Mouse (Mus musculus) liver, adult 2 months (tissue): ENCODE results near the gene Xpo5. TPM values are rescaled to one million over a fixed set of nuclear protein-coding genes. Genes with fewer than 3 reads are reported as not detected.

Experiments used
- DNase-seq: peaks from one replicate; pipeline ENCODE4 v3.0.0-alpha.2; 2011; ENCODE audit warnings: low read depth, low spot score; ENCODE audit errors: extremely low read depth
- H3K27ac ChIP-seq: fragments of 200-500 bp; replicated peaks from 2 replicates; pipeline ENCODE4 v1.5.1; 2012; ENCODE audit warnings: low read depth, mild to moderate bottlenecking, control low read depth, inconsistent platforms, low read length; ENCODE audit not compliant: insufficient read depth
- H3K27me3 ChIP-seq: fragments of 200-500 bp; 2 replicates; pipeline ENCODE4 v1.6.1; 2012; ENCODE audit warnings: mild to moderate bottlenecking, moderate library complexity, low read length, inconsistent platforms; ENCODE audit not compliant: control insufficient read depth, insufficient read depth
- H3K36me3 ChIP-seq: fragments of 200-500 bp; 2 replicates; pipeline ENCODE4 v1.6.1; 2012; ENCODE audit warnings: low read length, inconsistent platforms; ENCODE audit not compliant: control insufficient read depth, insufficient read depth
- H3K4me1 ChIP-seq: fragments of 200-500 bp; 2 replicates; pipeline ENCODE4 v1.6.1; 2011; ENCODE audit warnings: low read length; ENCODE audit not compliant: control insufficient read depth, insufficient read depth
- H3K4me3 ChIP-seq: fragments of 200-500 bp; 2 replicates; pipeline ENCODE4 v1.5.1; 2011; ENCODE audit warnings: low read depth, mild to moderate bottlenecking, control low read depth, low read length, moderate library complexity; ENCODE audit not compliant: insufficient read depth
- H3K79me2 ChIP-seq: fragments of 200-500 bp; 2 replicates; pipeline ENCODE4 v1.6.1; 2012; ENCODE audit warnings: inconsistent platforms, mild to moderate bottlenecking, low read length, moderate library complexity; ENCODE audit not compliant: control insufficient read depth, insufficient read depth
- H3K9ac ChIP-seq: fragments of 200-500 bp; 2 replicates; pipeline ENCODE4 v1.6.1; 2012; ENCODE audit warnings: low read depth, mild to moderate bottlenecking, control low read depth, inconsistent platforms, low read length
- CTCF ChIP-seq: fragments of 200-500 bp; IDR thresholded peaks from 2 replicates; pipeline ENCODE4 v1.5.1; 2011; ENCODE audit warnings: low read depth, low read length, control low read depth
- POLR2A ChIP-seq: fragments of 200-500 bp; IDR thresholded peaks from 2 replicates; pipeline ENCODE4 v1.6.1; 2011; ENCODE audit warnings: low read length, control low read depth; ENCODE audit not compliant: insufficient read depth; ENCODE audit errors: extremely low read depth
- WGBS: fragments of 180-500 bp; shearing (Covaris S2); methylation state at CpG from one replicate; pipeline ENCODE4 v1.1.7; 2018; 5-methylcytosine and 5-hydroxymethylcytosine counted together
- polyA plus RNA-seq: library from polyadenylated mRNA; depleted of rRNA; stranded (reverse); fragments of >200 nt; gene quantifications from 2 replicates; pipeline ENCODE4 v1.2.3, GENCODE M21; 2012; rRNA removed
- total RNA-seq: library from RNA; depleted of rRNA; stranded (reverse); fragments of >200 nt; gene quantifications from 2 replicates; pipeline ENCODE4 v1.2.3, GENCODE M21; 2014; rRNA removed

The Xpo5 gene
- 9.9 and 11.3 TPM in 2 replicates for total RNA-seq
- 7.4 and 10.8 TPM in 2 replicates for polyA plus RNA-seq

GRCm38 (mm10) chr17:46202421-46203071, at the start of gene Xpo5, which contains the start of gene Polh:
TSS of gene Xpo5 (plus strand) at chr17:46202782.
TSS of gene Polh (minus strand) at chr17:46202645.
- WGBS, result under 1% methylated on average over 66 of the region's 66 CpGs
- Histone ChIP-seq H3K27me3 (no peaks in the 10 kb centered on the region), H3K9ac (peak within 1 kb of the TSS; percentile 89), H3K4me3 (peak within 1 kb of the TSS; percentile 94), H3K4me1 (peaks cover 6% of the 10 kb centered on the region), H3K36me3 (peaks cover 24% of the 10 kb centered on the region), H3K79me2 (peaks cover 16% of the 10 kb centered on the region; the same call in 1 of the 2 replicates), H3K27ac (peak within 1 kb of the TSS; percentile 45)
- DNase-seq, result peak; percentile 74
- TF ChIP-seq CTCF, result 0 out of 2 replicates have a peak, but pooled peaks have one; percentile 3
- 0 out of 2 replicates have a peak, but pooled peaks have one; percentile 33 for TF ChIP-seq POLR2A

- peak within 1 kb of the TSS; percentile 60 for H3K4me3 ChIP-seq
- H3K79me2 ChIP-seq, result peaks cover 7% of the 10 kb centered on the region; the same call in 1 of the 2 replicates
- H3K27me3 ChIP-seq, result no peaks in the 10 kb centered on the region
- H3K9ac ChIP-seq, result peak within 1 kb of the TSS; percentile 67
- H3K36me3 ChIP-seq, result peaks cover 2% of the 10 kb centered on the region; the same call in 1 of the 2 replicates
- no peak for TF ChIP-seq CTCF
- peak; percentile 97 for TF ChIP-seq POLR2A
- peak; percentile 88 for DNase-seq
- WGBS, result 4% methylated on average over 33 of the region's 33 CpGs
- H3K4me1 ChIP-seq, result peaks cover 5% of the 10 kb centered on the region
- H3K27ac ChIP-seq, result peak within 1 kb of the TSS; percentile 37
Measured at GRCm38 (mm10) chr17:46152847-46153782, 49.5 kb upstream of the Xpo5 start, which contains the start of gene Mad2l1bp. TSS of gene Mad2l1bp (minus strand) at chr17:46153553.

- Histone ChIP-seq H3K9ac (no peak overlapping the region), H3K27me3 (no peaks in the 10 kb centered on the region), H3K27ac (no peak overlapping the region), H3K4me3 (no peak overlapping the region), H3K4me1 (peaks cover 9% of the 10 kb centered on the region), H3K36me3 (no peaks in the 10 kb centered on the region), H3K79me2 (peaks cover 7% of the 10 kb centered on the region; the same call in 1 of the 2 replicates)
- DNase-seq, result no peak
- 93% methylated on average over 3 of the region's 3 CpGs for WGBS
- no peak for TF ChIP-seq CTCF
Measured at GRCm38 (mm10) chr17:46154336-46154735, 48.2 kb upstream of the Xpo5 start.

GRCm38 (mm10) chr17:46156680-46157079, 45.9 kb upstream of the Xpo5 start:
- no peaks in the 10 kb centered on the region for H3K36me3 ChIP-seq
- H3K4me1 ChIP-seq, result peaks cover 10% of the 10 kb centered on the region
- TF ChIP-seq CTCF (no peak), POLR2A (no peak)
- H3K27ac ChIP-seq, result no peak overlapping the region
- H3K9ac ChIP-seq, result no peak overlapping the region
- no peak overlapping the region for H3K4me3 ChIP-seq
- WGBS, result 91% methylated on average over 5 of the region's 5 CpGs
- H3K27me3 ChIP-seq, result no peaks in the 10 kb centered on the region
- DNase-seq, result no peak
- H3K79me2 ChIP-seq, result peaks cover 7% of the 10 kb centered on the region; the same call in 1 of the 2 replicates

- Histone ChIP-seq H3K27ac (no peak overlapping the region), H3K79me2 (peaks cover 7% of the 10 kb centered on the region; the same call in 1 of the 2 replicates), H3K36me3 (no peaks in the 10 kb centered on the region), H3K4me3 (no peak overlapping the region), H3K27me3 (no peaks in the 10 kb centered on the region), H3K4me1 (peaks cover 12% of the 10 kb centered on the region), H3K9ac (no peak overlapping the region)
- 97% methylated on average over 8 of the region's 8 CpGs for WGBS
- no peak for DNase-seq
- no peak for TF ChIP-seq POLR2A
- TF ChIP-seq CTCF, result no peak
Measured at GRCm38 (mm10) chr17:46157131-46157530, 45.5 kb upstream of the Xpo5 start.
